Mouse (Mus musculus): Measurements from ENCODE around the gene Arl16.

- TF ChIP-seq CTCF (IDR thresholded peaks at IDR 0.05; ENCODE audit: insufficient read depth, low read depth, low read length) = no peak
- no peak for TF ChIP-seq POLR2A (IDR thresholded peaks at IDR 0.05; ENCODE audit: insufficient read depth, low read depth, low read length)
Observed at GRCm38 (mm10) chr11:120507611-120508289, 40.3 kb upstream of the Arl16 start.
